Mouse (Mus musculus) testis, adult 2 months (tissue): ENCODE results near the gene Wdr90.

ENCODE experiments used
- CTCF ChIP-seq: fragments of 200-500 bp; IDR thresholded peaks from 2 replicates; pipeline ENCODE4 v1.5.1; 2012; ENCODE audit warnings: low read depth, mild to moderate bottlenecking, inconsistent platforms, low read length, moderate library complexity; ENCODE audit not compliant: control insufficient read depth, insufficient read depth, insufficient replicate concordance
- POLR2A ChIP-seq: fragments of 200-500 bp; IDR thresholded peaks from 2 replicates; pipeline ENCODE4 v1.6.1; 2012; ENCODE audit warnings: low read depth, mild to moderate bottlenecking, inconsistent platforms, low read length, moderate library complexity; ENCODE audit not compliant: control insufficient read depth

GRCm38 (mm10) chr17:25817662-25818061 is 43.6 kb downstream of the Wdr90 start:
- TF ChIP-seq POLR2A (no peak), CTCF (no peak)
